Mouse (Mus musculus): ENCODE measurements around the gene Trim11.

The Trim11 gene

GRCm38 (mm10) chr11:58978027-58978705 is at the start of gene Trim11:
TSS of gene Trim11 (plus strand) at chr11:58978093.
- CTCF ChIA-PET: interaction anchor here in 3 of 4 experiments (0.6 to 2.2 kb wide), 13 partner anchors 9 to 1334 kb away, joined by 3 to 7 read pairs (median 4); no protein-coding TSS in a partner anchor

GRCm38 (mm10) chr11:58929055-58929454 is 48.8 kb upstream of the Trim11 start:
- ChIA-PET POLR2A (interaction anchor here in 3 of 4 experiments (0.6 to 3.6 kb wide), 18 partner anchors 9 to 758 kb away, joined by 3 to 21 read pairs (median 12); partner anchors contain the start of genes Hist3h2a (in 3 of the 3), Hist3h2ba (in 3 of the 3), Trim17 (in 3 of the 3) and Rnf187 (in 2 of the 3)), CTCF (interaction anchor here (0.6 to 5.0 kb wide), 16 partner anchors 8 to 667 kb away, joined by 3 to 62 read pairs (median 6); partner anchors contain the start of genes Btnl10 (in 2 of the 4), Trim11 (in 2 of the 4), Hist3h2a (in 1 of the 4) and Rnf187 (in 1 of the 4))

More at GRCm38 (mm10) chr11:58978027-58978705, at the start of gene Trim11:
- POLR2A ChIA-PET: interaction anchor here (0.6 to 7.9 kb wide), 51 partner anchors 8 to 1459 kb away, joined by 3 to 133 read pairs (median 4); partner anchors contain the start of genes Hist3h2a (in 3 of the 4), Iba57 (in 3 of the 4), Rnf187 (in 3 of the 4) and Trim17 (in 3 of the 4)

DNA sequence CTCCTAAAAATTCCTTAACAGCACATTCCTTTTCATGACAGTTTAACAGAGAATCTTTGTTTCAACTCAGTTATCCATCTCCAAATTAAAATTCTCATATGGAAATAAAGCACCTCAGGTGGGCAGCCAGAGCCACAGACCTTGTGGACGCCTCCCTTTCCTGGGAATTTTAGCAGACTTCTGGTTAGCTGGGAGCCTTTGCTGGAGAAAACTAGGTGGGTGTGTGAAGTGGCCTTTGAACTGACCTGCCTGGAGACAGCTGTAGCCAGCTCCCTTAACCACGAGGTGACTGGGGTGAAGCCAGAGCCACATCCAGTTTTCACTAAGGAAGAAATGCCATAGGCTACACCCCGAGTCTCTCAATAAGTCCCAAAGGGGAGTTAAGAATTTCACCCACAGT is 48.3 kb upstream of the Trim11 start:
- ChIA-PET CTCF (interaction anchor here in 2 of 4 experiments (1.9 to 5.0 kb wide), 4 partner anchors 9 to 52 kb away, joined by 3 to 62 read pairs (median 16); partner anchors contain the start of genes Btnl10 (in 1 of the 2) and Rnf187 (in 1 of the 2)), POLR2A (interaction anchor here in 3 of 4 experiments (1.5 to 3.6 kb wide), 6 partner anchors 8 to 38 kb away, joined by 3 to 21 read pairs (median 16); partner anchors contain the start of genes Hist3h2a (in 3 of the 3), Trim17 (in 3 of the 3) and Rnf187 (in 1 of the 3))

GRCm38 (mm10) chr11:58930254-58930653 is 47.6 kb upstream of the Trim11 start:
- CTCF ChIA-PET: interaction anchor here in 1 of 4 experiments (5.0 kb wide), 1 partner anchor 14 kb away, joined by 62 read pairs; the partner anchor contains the start of gene Btnl10
- POLR2A ChIA-PET: interaction anchor here in 2 of 4 experiments (0.9 to 3.6 kb wide), 4 partner anchors 24 to 83 kb away, joined by 3 to 14 read pairs (median 3); partner anchors contain the start of genes Hist3h2a (in 1 of the 2) and Trim17 (in 1 of the 2)

DNA sequence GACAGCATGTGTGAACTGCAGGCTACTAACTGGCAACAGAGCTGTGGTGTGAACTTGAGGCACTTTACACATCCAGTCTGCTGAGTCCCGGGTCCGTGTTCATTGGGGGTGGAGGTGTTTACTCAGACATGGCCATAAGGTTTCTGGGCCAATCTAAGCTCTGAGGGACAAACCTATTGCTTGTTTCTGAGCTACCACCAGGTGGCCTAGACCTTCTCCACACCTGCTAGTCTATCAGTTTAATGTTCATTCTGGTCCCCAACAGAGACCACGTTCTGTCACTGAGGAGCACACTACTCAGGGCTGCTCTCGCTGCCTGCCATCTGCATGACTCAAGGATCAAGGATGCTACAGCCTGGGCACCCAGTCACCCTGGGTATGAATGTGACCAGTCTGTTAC is 46.3 kb upstream of the Trim11 start:
- ChIA-PET POLR2A (interaction anchor here in 3 of 4 experiments (0.7 to 3.6 kb wide), 10 partner anchors 13 to 50 kb away, joined by 3 to 14 read pairs (median 4); partner anchors contain the start of genes Hist3h2a (in 3 of the 3), Trim17 (in 3 of the 3) and Hist3h2ba (in 2 of the 3)), CTCF (interaction anchor here (0.5 to 1.7 kb wide), 9 partner anchors 9 to 426 kb away, joined by 3 to 9 read pairs (median 3); partner anchors contain the start of genes Hist3h2a (in 1 of the 4) and Trim17 (in 1 of the 4))

DNA sequence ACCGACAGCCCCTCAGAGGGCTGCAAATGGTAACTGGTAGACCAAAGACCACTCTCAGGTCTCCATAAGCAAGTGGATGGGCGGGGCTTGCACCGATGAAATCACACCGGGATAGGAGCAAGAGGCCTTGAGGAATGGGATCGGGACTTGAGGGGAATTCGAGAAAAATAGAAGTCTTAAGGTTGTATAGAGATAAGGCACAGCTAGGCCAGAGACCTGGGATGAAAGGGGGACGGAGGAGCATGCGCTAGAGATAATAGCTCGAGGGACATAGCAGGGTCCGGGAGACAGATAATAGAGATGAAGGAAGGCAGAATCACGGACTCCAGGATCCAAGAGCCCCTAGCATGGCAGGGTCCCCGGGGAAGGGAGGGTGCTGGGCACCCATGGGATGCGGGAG is 40.0 kb upstream of the Trim11 start:
- CTCF ChIA-PET: interaction anchor here in 1 of 4 experiments (1.3 to 1.8 kb wide), 3 partner anchors 10 to 21 kb away, joined by 3 to 6 read pairs (median 6); partner anchors contain the start of gene Btnl10

DNA sequence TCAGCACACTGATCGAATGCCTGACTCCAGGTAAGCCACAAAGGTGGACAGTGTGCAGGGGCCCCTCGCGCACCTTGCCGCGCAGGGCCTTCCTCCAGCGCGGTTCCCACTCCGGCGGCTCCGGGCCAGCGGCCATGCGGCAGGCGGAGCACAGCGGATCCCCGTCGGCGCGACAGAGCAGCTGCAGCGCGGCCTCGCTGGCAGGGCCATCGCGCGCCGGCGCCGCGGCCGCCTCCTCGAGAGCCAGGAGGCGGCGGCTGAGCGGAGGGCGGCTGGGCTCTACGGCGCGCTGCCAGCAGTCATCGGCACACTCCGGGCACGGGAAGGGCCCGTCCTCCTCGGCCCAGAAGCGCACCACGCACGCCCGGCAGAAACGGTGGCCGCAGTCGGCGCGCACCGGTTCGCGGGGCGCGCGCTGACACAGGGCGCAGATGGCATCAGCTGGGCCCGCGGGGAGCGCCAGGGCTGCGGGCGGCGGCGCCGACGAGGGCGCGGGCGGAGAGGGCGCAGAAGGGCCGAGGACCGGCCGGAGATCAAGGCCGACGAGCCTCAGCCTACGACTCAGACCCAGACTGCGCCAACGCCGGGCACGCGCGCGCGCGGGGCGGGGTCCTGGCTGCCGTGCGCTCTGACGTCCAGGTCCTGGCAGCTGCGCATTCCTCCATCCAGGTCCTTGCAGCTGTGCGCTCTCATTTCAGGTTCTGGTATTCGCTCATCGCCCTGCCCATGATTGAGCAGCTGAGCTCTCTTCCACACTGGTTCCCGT is 39.4 kb upstream of the Trim11 start, which contains the start of gene Rnf187:
TSS of gene Rnf187 (minus strand) at position 595 of the 766 bp plus-strand sequence.
- ChIA-PET POLR2A (interaction anchor here (0.6 to 5.8 kb wide), 25 partner anchors 9 to 237 kb away, joined by 3 to 45 read pairs (median 5); partner anchors contain the start of genes Hist3h2ba (in 4 of the 4), Hist3h2a (in 3 of the 4), Trim11 (in 3 of the 4) and Trim17 (in 3 of the 4)), CTCF (interaction anchor here in 3 of 4 experiments (0.6 to 1.5 kb wide), 10 partner anchors 10 to 54 kb away, joined by 3 to 8 read pairs (median 4); partner anchors contain the start of genes Hist3h2a (in 1 of the 3), Hist3h2ba (in 1 of the 3) and Trim17 (in 1 of the 3))

More for the DNA sequence above, 40.0 kb upstream of the Trim11 start:
- POLR2A ChIA-PET: interaction anchor here (0.7 to 5.8 kb wide), 17 partner anchors 9 to 942 kb away, joined by 3 to 45 read pairs (median 6); partner anchors contain the start of genes Hist3h2a (in 3 of the 4), Hist3h2ba (in 3 of the 4), Trim17 (in 3 of the 4) and Fam183b (in 1 of the 4)

GRCm38 (mm10) chr11:58939088-58939439 is 38.8 kb upstream of the Trim11 start:
- POLR2A ChIA-PET: interaction anchor here (0.6 to 5.8 kb wide), 24 partner anchors 9 to 838 kb away, joined by 3 to 45 read pairs (median 6); partner anchors contain the start of genes Hist3h2ba (in 4 of the 4), Hist3h2a (in 3 of the 4), Trim11 (in 3 of the 4) and Trim17 (in 3 of the 4)
- CTCF ChIA-PET: interaction anchor here in 3 of 4 experiments (0.6 to 1.5 kb wide), 10 partner anchors 9 to 53 kb away, joined by 3 to 8 read pairs (median 4); partner anchors contain the start of genes Hist3h2a (in 1 of the 3), Hist3h2ba (in 1 of the 3) and Trim17 (in 1 of the 3)

- ChIA-PET CTCF (interaction anchor here in 3 of 4 experiments (0.5 to 1.8 kb wide), 5 partner anchors 16 to 18 kb away, joined by 3 to 9 read pairs (median 4); no protein-coding TSS in a partner anchor), POLR2A (interaction anchor here in 3 of 4 experiments (0.6 to 3.8 kb wide), 8 partner anchors 10 to 68 kb away, joined by 3 to 33 read pairs (median 7); partner anchors contain the start of genes Hist3h2a (in 3 of the 3) and Trim17 (in 3 of the 3))
Measured at GRCm38 (mm10) chr11:58944136-58944535, 33.8 kb upstream of the Trim11 start.

DNA sequence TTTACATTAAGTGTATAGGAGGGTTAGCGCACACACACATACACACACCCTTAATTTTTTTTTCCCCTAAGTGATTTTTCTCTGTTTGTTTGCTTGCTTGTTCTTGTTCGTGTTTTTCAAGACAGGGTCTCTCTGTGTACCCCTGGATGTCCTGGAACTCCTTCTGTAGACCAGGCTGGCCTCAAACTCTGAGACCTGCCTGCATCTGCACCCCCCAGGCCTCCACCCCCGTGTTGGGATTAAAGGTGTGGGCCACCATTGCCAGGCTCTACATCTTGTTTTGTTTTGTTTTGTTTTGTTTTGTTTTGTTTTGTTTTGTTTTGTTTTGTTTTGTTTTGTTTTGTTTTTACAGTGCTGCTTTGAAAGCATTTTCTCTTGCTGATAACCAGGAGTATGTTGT is 30.6 kb upstream of the Trim11 start:
- CTCF ChIA-PET: interaction anchor here in 1 of 4 experiments (1.2 kb wide), 2 partner anchors 24 to 35 kb away, joined by 3 read pairs; no protein-coding TSS in a partner anchor
- POLR2A ChIA-PET: interaction anchor here in 3 of 4 experiments (0.6 to 3.3 kb wide), 12 partner anchors 8 to 211 kb away, joined by 3 to 34 read pairs (median 12); partner anchors contain the start of genes Rnf187 (in 3 of the 3), Hist3h2a (in 1 of the 3), Trim11 (in 1 of the 3) and Trim17 (in 1 of the 3)

DNA sequence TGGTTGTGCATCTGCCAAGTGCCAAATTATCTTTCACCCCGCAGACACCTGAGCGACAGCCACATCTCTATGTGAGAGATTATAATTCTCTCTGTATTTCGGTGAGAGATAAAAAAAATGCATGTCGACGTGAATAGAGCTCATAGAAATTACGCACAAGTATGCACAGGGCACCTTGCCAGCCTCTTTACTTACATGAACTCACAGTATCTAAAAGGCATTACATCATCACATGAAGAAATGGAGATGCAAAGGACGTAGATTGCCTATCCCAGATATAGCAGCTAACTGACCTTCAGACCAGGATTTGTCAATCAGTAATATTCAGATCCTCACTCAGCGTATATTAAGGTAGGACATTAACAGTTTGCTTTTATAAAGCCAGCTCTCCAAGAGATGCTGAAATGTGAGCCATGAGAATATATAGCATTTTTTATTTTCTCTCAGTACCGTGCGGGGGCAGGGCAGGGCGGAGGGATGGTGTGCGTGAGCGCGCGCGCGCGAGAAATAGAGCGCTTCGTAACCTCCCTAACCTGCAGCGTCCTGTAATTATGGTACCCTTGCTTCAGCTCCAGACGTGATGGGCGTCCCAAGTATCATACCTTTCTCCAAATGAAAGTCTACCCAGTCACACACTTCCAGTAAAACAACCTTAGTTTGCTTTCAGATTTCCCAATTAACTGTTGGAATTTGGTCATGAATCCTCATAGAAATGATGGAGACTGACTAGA is 29.9 kb upstream of the Trim11 start:
- POLR2A ChIA-PET: interaction anchor here (0.5 to 3.3 kb wide), 47 partner anchors 9 to 780 kb away, joined by 3 to 34 read pairs (median 4); partner anchors contain the start of genes Rnf187 (in 4 of the 4), Trim11 (in 3 of the 4), Iba57 (in 2 of the 4) and Gemin5 (in 1 of the 4)
- CTCF ChIA-PET: interaction anchor here in 3 of 4 experiments (0.5 to 2.0 kb wide), 15 partner anchors 9 to 226 kb away, joined by 3 to 9 read pairs (median 3); partner anchors contain the start of genes Btnl10 (in 1 of the 3) and Rnf187 (in 1 of the 3)

GRCm38 (mm10) chr11:58948542-58949479 is 29.1 kb upstream of the Trim11 start, which contains the start of gene Hist3h2ba:
TSS of gene Hist3h2ba (plus strand) at chr11:58948920.
- CTCF ChIA-PET: interaction anchor here (0.5 to 2.0 kb wide), 15 partner anchors 10 to 225 kb away, joined by 3 to 9 read pairs (median 3); partner anchors contain the start of genes Btnl10 (in 1 of the 4) and Rnf187 (in 1 of the 4)
- POLR2A ChIA-PET: interaction anchor here (0.5 to 3.3 kb wide), 50 partner anchors 8 to 1014 kb away, joined by 3 to 34 read pairs (median 4); partner anchors contain the start of genes Rnf187 (in 4 of the 4), Trim11 (in 3 of the 4), Iba57 (in 2 of the 4) and Gemin5 (in 1 of the 4)

DNA sequence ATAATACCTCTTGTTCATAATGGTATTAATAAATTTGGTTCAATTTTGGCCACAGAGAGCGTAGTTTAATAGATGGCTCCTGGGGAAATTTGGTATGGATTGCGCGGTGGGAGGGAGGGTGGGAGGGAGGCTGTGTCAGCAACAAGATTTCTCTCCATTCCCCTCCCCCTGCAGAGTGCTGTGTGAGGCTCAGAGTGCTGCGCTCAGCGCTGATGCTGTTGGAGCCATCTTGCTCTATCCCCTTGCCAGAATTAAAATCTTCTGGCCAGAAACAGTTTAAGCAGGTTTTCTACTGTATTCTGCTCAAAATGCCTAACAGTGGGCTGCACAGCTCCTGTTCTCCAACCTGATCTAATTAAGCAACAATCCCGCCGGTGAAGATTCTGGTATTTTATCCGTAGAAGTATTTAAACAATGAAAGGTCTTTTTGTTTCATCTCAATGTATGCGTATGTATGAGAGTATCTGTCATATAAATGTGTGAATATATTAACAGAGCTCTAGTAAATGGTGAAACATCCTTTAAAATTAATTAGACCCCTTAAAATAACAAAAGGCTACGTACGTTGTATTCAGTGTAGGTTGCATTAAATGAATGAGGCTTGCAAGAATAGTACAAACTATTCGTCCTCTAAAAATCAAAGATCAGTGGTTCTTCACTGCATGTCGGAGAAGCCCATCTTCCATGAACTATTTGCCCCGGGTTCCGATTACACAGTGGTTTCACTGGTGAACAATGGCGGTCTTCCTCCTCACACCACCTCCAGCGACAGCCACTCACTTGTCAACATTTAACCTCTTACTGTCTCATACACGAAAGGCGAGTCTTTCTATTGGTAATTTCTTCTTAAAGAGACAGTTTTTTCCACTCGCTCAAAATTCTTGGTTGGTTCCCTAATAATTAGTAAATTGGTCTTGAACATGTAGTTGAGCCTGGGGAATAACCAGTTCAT is 28.1 kb upstream of the Trim11 start:
- ChIA-PET POLR2A (interaction anchor here in 3 of 4 experiments (1.0 to 3.3 kb wide), 20 partner anchors 8 to 1013 kb away, joined by 3 to 34 read pairs (median 7); partner anchors contain the start of genes Rnf187 (in 3 of the 3) and Trim11 (in 2 of the 3)), CTCF (interaction anchor here (0.6 to 2.0 kb wide), 4 partner anchors 20 to 36 kb away, joined by 3 to 9 read pairs (median 6); no protein-coding TSS in a partner anchor)
